Mouse (Mus musculus): ENCODE measurements around the gene Hist1h1e. TPM values are rescaled to one million over a fixed set of nuclear protein-coding genes. Genes with fewer than 3 reads are reported as not detected.
"Not testable (repeated sequence)": the region's sequence is repeated elsewhere in the genome, so short reads cannot be mapped to it uniquely, and the experiment has no call there.

Gene Hist1h1e
- polyA plus RNA-seq (2016; fragmentation: Nextera tagmentation; extraction: Ambion mirVana), result 24.2 and 27.0 TPM in 2 replicates

DNA sequence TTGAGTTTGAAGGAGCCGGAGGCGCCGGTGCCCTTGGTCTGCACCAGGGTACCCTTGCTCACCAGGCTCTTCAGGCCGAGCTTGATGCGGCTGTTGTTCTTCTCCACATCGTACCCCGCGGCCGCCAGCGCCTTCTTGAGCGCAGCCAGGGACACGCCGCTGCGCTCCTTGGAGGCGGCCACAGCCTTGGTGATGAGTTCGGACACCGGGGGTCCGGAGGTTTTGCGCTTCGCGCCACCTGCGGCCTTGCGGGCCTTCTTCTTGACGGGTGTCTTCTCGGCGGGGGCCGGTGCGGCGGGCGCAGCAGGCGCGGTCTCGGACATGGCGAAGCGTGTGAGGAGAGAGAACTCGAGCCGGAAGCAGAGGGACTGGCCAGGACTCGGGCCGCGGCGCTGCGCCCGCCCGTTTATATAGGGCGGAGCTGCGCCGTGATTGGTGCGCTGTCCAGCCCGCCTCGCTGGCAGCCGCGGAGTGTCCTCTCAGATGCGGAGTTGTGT, at the start of gene Hist1h1e:
Gene Hist1h1e (minus strand): TSS at position 384 of the 497 bp plus-strand sequence.
- peak; percentile 96 for ATAC-seq (ENCODE audit: low FRiP score, low read depth)
- under 1% methylated on average over 43 of the region's 53 CpGs for WGBS
- Histone ChIP-seq H3K27ac (replicated peaks) (peak within 1 kb of the TSS; percentile 97), H3K9ac (replicated peaks) (peak within 1 kb of the TSS; percentile 93), H3K4me1 (peaks cover 15% of the 10 kb centered on the region), H3K4me2 (replicated peaks) (peak within 1 kb of the TSS; percentile 93), H3K4me3 (peak within 1 kb of the TSS; percentile 65)
- H3K36me3 ChIP-seq, H3K27me3 ChIP-seq, H3K9me3 ChIP-seq: not testable (repeated sequence)

DNA sequence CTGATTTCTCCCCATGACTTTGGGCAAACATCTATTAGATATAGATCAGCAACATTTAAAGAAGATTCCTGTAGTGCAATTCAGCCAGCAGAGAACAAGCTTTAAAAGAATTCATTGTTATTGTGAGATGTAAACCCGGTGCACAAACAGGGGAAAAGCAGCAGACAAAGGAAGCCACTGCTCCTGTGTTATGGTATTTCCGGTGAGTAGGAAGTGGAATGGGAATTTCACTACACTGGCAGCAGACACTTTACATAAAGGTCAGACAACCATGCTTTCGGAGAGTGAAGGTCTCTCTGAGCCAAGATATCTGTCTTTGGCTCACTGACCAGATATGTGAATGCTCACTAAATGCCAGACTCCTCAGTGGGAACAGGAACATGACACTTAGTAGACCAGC, 40.2 kb upstream of the Hist1h1e start:
- WGBS, result 77% methylated on average over 3 of the region's 3 CpGs
- no peak for ATAC-seq (ENCODE audit: low FRiP score, low read depth)

DNA sequence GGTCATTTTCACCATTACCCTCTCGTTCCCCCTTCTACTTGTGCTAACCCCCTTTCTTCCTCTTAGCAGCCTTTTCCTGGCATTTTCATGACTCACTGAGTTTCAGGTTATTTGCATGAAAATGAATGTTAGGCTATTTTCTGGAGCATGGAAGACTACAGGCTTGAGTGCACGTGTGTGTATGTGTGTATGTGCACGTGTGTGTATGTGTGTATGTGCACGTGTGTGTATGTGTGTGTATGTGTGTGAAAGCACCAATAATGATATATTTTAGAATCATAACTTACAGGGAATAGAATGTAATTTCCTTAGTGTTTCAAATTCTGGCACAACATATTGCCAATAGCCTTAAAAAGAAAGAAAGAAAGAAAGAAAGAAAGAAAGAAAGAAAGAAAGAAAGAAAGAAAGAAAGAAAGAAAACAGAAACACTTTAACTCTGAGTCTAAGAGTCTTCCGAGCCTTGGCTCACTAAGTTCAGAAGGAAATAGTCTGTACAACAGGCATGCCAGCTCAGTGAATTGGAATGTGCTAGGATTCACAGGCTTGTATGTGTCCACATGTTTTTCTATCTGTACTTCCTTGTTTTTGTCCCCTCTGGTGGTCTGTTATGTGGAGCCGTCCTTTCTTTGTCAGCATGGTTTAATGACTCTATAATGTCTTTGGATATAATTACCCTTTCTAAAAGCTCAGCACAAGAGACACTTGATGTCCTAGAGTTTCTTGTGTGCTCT, 37.4 kb upstream of the Hist1h1e start:
- Histone ChIP-seq H3K27me3 (no peaks in the 10 kb centered on the region), H3K9me3 (no peaks in the 10 kb centered on the region), H3K4me3 (no peak overlapping the region), H3K36me3 (no peaks in the 10 kb centered on the region), H3K4me2 (replicated peaks) (no peak overlapping the region), H3K9ac (replicated peaks) (no peak overlapping the region), H3K4me1 (no peaks in the 10 kb centered on the region), H3K27ac (replicated peaks) (no peak overlapping the region)
- ATAC-seq (ENCODE audit: low FRiP score, low read depth), result no peak
- WGBS, result 75% methylated on average over 6 of the region's 6 CpGs

More for the DNA sequence above, 40.2 kb upstream of the Hist1h1e start:
- no peaks in the 10 kb centered on the region for H3K9me3 ChIP-seq
- H3K36me3 ChIP-seq, result no peaks in the 10 kb centered on the region
- H3K9ac ChIP-seq (replicated peaks), result no peak overlapping the region
- no peaks in the 10 kb centered on the region for H3K27me3 ChIP-seq
- H3K4me1 ChIP-seq, result no peaks in the 10 kb centered on the region
- no peak overlapping the region for H3K4me3 ChIP-seq
- H3K27ac ChIP-seq (replicated peaks), result no peak overlapping the region
- H3K4me2 ChIP-seq (replicated peaks), result no peak overlapping the region

DNA sequence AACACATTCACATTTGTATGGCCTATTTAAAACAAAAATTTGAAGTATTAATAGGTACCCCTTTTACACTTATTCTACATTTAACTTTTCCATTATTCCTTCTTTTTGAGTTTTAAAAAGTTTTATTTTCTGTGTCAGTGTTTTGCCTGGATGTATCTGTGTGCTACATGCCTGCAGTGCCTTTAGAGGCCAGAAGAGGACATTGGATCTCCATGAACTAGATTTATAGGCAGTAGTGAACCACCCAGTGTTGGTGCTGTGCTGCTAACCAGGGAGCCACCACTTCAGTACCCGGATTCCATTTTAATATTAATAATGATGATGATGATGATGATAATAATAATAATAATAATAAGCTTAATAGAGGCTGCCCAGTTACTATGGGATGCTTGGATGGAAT, 8.3 kb upstream of the Hist1h1e start:
- WGBS, result 32% methylated on average over 1 of the region's 1 CpGs
- no peak overlapping the region for H3K9ac ChIP-seq (replicated peaks)
- no peaks in the 10 kb centered on the region for H3K36me3 ChIP-seq
- H3K27me3 ChIP-seq, result peaks cover 9% of the 10 kb centered on the region
- H3K9me3 ChIP-seq, result no peaks in the 10 kb centered on the region
- H3K4me3 ChIP-seq, result no peak overlapping the region
- no peak overlapping the region for H3K4me2 ChIP-seq (replicated peaks)
- no peaks in the 10 kb centered on the region for H3K4me1 ChIP-seq
- no peak for ATAC-seq (ENCODE audit: low FRiP score, low read depth)
- H3K27ac ChIP-seq (replicated peaks), result no peak overlapping the region

DNA sequence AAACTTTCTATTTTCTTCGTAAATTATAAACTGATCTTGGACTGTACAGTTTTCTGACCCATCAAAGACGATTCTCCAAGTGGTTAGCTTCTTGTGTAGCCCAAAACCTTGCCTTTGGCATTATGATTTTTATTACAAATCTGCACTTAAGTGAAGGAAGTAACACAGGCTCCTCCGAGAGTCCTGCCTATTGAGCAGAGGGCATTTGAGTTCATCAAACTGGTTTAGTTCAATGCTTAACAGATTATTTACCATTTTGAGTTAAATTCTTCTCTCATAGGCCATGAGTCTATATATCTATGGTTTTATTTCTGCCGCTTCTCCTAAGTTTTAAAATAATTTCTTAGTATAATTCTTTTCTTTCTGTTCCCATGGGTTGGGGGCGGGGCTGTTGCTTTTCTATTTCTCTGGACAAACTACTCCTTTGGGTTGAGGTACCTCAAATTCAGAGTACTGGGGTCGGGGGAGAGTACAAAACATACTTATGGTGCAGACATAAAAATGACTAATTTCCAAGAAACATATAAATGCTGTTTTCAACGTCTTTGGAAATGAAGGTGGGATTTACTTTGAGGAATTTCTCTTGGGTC, 598 bp upstream of the Hist1h1e start:
- peak overlapping the region; percentile 93 for H3K4me2 ChIP-seq (replicated peaks)
- no peak for ATAC-seq (ENCODE audit: low FRiP score, low read depth)
- H3K9me3 ChIP-seq, result no peaks in the 10 kb centered on the region
- peak overlapping the region; percentile 65 for H3K4me3 ChIP-seq
- H3K4me1 ChIP-seq, result peaks cover 15% of the 10 kb centered on the region
- WGBS, result 24% methylated on average over 7 of the region's 7 CpGs
- H3K36me3 ChIP-seq, result no peaks in the 10 kb centered on the region
- peak overlapping the region; percentile 97 for H3K27ac ChIP-seq (replicated peaks)
- H3K27me3 ChIP-seq, result peaks cover 6% of the 10 kb centered on the region; the same call in 1 of the 2 replicates
- H3K9ac ChIP-seq (replicated peaks), result peak overlapping the region; percentile 93

- Histone ChIP-seq H3K9me3 (no peaks in the 10 kb centered on the region), H3K4me3 (peak overlapping the region; percentile 65), H3K36me3 (no peaks in the 10 kb centered on the region), H3K27me3 (peaks cover 6% of the 10 kb centered on the region; the same call in 1 of the 2 replicates), H3K4me1 (peaks cover 15% of the 10 kb centered on the region), H3K27ac (replicated peaks) (peak overlapping the region; percentile 97), H3K9ac (replicated peaks) (peak overlapping the region; percentile 93), H3K4me2 (replicated peaks) (peak overlapping the region; percentile 93)
- WGBS, result 0% methylated on average over 18 of the region's 18 CpGs
- ATAC-seq (ENCODE audit: low FRiP score, low read depth), result peak; percentile 76
Observed at GRCm38 (mm10) chr13:23621532-23622174, 705 bp downstream of the Hist1h1e start.

DNA sequence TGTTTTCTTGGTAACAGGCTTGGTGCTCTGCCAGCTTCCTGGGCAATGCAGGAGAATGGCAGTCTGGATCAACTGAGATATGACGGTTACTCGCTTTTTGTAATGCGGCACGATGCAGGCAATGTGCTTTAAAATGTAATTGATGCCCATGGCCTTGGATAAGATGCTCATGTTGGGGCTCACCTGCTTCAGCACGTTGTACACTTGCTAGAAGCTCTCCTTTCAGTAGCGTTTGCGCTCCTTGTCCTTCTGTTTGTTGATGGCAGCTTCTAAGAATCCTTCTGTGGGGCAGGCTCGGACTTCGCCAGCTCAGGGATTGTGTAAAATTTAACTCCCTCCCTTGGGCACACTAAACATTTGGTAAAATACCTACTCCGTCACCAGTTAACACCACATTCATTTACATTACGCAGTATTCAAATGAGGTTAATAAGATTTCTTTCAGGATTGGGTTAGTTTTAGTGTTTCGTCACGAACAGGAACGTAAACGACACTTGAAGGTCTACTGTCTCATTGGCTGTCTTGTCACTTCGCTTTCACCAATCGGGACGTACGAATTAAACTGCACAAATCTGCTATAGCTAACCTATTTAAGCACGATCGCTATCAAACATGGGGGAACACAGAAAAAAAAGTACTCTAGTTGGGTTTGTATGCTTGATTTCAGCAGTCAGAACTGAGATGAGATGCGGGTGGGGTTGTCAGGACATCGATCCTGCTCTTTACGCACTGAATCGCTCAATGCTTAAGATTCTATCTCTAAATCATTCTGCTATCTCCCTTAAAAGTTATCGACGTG, 1.4 kb downstream of the Hist1h1e start, which contains the start of gene Hist1h2be:
Gene Hist1h2be (minus strand): TSS at position 392 of the 799 bp plus-strand sequence.
- Histone ChIP-seq H3K27me3 (peaks cover 6% of the 10 kb centered on the region; the same call in 1 of the 2 replicates), H3K36me3 (no peaks in the 10 kb centered on the region), H3K27ac (replicated peaks) (peak within 1 kb of the TSS; percentile 97), H3K9ac (replicated peaks) (peak within 1 kb of the TSS; percentile 93), H3K4me2 (replicated peaks) (peak within 1 kb of the TSS; percentile 93), H3K4me1 (peaks cover 15% of the 10 kb centered on the region), H3K9me3 (no peaks in the 10 kb centered on the region), H3K4me3 (peak within 1 kb of the TSS; percentile 65)
- WGBS, result under 1% methylated on average over 27 of the region's 27 CpGs
- ATAC-seq (ENCODE audit: low FRiP score, low read depth), result peak; percentile 85

- peak overlapping the region; percentile 93 for H3K4me2 ChIP-seq (replicated peaks)
- peaks cover 2% of the 10 kb centered on the region; the same call in 1 of the 2 replicates for H3K27me3 ChIP-seq
- no peaks in the 10 kb centered on the region for H3K36me3 ChIP-seq
- peak overlapping the region; percentile 97 for H3K27ac ChIP-seq (replicated peaks)
- no peak for ATAC-seq (ENCODE audit: low FRiP score, low read depth)
- H3K4me3 ChIP-seq, result peak overlapping the region; percentile 65
- H3K9me3 ChIP-seq, result no peaks in the 10 kb centered on the region
- peaks cover 15% of the 10 kb centered on the region for H3K4me1 ChIP-seq
- 59% methylated on average over 12 of the region's 12 CpGs for WGBS
- H3K9ac ChIP-seq (replicated peaks), result peak overlapping the region; percentile 68
Observed at GRCm38 (mm10) chr13:23620056-23620732, 2.2 kb downstream of the Hist1h1e start.

- Histone ChIP-seq H3K4me3 (no peak overlapping the region), H3K27ac (replicated peaks) (no peak overlapping the region), H3K27me3 (no peaks in the 10 kb centered on the region), H3K9me3 (no peaks in the 10 kb centered on the region), H3K4me2 (replicated peaks) (no peak overlapping the region), H3K4me1 (no peaks in the 10 kb centered on the region), H3K36me3 (no peaks in the 10 kb centered on the region), H3K9ac (replicated peaks) (no peak overlapping the region)
- no peak for ATAC-seq (ENCODE audit: low FRiP score, low read depth)
- WGBS, result 83% methylated on average over 3 of the region's 3 CpGs
Observed at GRCm38 (mm10) chr13:23611638-23612037, 10.7 kb downstream of the Hist1h1e start.

- 59% methylated on average over 2 of the region's 2 CpGs for WGBS
- Histone ChIP-seq H3K4me2 (replicated peaks) (no peak overlapping the region), H3K36me3 (no peaks in the 10 kb centered on the region), H3K4me1 (no peaks in the 10 kb centered on the region), H3K27ac (replicated peaks) (no peak overlapping the region), H3K4me3 (no peak overlapping the region), H3K9ac (replicated peaks) (no peak overlapping the region), H3K9me3 (no peaks in the 10 kb centered on the region), H3K27me3 (no peaks in the 10 kb centered on the region)
- no peak for ATAC-seq (ENCODE audit: low FRiP score, low read depth)
Observed at GRCm38 (mm10) chr13:23610393-23610792, 12.0 kb downstream of the Hist1h1e start.

DNA sequence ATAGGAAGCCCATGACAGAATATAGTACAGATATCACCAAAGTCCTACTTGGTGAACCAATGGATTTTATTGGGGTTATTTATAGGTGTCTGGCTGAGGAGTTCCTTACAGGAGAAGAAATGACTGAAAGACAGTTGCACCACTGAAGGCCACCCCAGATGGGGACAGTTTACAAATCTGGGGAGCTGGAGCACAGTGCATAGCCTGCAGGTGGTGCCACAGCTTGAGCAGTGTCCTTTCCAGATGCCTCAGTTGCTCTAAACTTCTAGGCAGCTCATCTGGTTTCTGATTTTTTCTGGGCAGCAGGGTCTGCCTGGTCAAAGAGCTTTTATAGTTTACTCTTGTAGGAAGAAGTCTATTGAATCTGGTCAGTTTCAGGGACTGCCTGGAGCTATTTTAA, 12.5 kb downstream of the Hist1h1e start:
- H3K4me3 ChIP-seq, result no peak overlapping the region
- no peak overlapping the region for H3K27ac ChIP-seq (replicated peaks)
- H3K36me3 ChIP-seq, result no peaks in the 10 kb centered on the region
- ATAC-seq (ENCODE audit: low FRiP score, low read depth), result no peak
- H3K27me3 ChIP-seq, result no peaks in the 10 kb centered on the region
- H3K9ac ChIP-seq (replicated peaks), result no peak overlapping the region
- H3K4me2 ChIP-seq (replicated peaks), result no peak overlapping the region
- no peaks in the 10 kb centered on the region for H3K4me1 ChIP-seq
- H3K9me3 ChIP-seq, result no peaks in the 10 kb centered on the region
